Mouse (Mus musculus): ENCODE measurements at regions not wholly inside any gene's neighbourhood (a gene's known extent, or its start where the extent isn't known, plus 50 kb on each side); places are given as distances from the start of the nearest gene placed in this dataset.

DNA sequence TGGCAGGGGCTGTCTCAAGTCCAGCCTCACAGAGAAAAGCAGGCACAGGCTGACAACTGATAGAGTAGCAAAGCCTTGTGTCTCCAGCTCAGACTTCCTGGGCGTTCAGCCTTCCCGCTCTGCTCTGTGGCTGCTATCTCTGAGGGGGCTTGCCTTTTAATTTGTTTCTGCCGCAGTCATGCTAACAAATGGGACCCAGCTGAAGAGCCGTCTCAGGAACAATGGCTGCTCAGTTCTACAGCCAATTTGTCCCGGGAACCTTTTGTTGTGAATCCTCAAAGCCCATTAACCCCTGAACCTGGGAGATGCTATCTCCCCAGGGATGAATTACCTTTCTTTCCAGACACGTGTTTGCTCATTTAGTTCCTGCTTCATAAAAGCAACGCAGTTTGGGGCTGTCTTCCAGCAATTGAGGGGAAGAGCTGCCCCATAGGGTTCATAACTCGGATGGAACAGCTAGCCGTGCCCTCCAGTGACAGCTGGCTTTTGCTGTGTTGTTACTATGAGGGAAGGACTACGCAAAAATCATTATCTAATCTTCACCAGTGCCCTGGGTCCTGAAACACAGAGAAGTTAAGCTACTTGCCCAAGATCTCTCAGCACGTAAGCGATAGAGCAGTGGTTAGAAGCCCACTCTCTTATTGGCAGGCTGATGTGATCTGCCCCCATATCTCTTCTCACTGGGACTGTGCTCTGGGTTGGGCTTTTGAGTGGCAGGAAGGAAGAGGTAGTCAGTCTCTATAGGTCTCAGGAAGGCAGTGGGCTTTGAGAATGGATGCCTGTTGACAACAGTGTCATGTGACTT, 240.9 kb downstream of the Rybp start:
- no peak for DNase-seq (ENCODE audit: low read depth, low spot score)

DNA sequence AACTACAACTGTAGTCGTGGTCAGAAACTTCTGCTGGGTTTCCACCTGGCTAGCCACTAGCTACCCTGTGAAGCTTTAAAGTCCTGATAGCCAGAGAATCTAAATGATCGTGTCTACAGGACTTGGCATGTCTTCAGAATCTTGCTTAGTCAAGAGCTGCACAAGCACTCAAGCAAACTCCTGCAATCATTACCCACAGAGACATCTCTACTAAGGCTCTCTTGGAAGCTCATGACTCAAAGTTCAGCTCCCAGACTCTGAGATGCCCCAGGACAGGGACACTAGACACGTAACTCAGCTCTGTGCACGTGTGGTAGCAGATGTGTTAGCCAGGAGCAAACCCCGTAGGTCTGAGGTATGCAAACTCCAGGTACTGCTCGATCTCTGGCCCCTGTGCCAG, 242.2 kb downstream of the Rybp start:
- DNase-seq (ENCODE audit: low read depth, low spot score), result no peak

DNA sequence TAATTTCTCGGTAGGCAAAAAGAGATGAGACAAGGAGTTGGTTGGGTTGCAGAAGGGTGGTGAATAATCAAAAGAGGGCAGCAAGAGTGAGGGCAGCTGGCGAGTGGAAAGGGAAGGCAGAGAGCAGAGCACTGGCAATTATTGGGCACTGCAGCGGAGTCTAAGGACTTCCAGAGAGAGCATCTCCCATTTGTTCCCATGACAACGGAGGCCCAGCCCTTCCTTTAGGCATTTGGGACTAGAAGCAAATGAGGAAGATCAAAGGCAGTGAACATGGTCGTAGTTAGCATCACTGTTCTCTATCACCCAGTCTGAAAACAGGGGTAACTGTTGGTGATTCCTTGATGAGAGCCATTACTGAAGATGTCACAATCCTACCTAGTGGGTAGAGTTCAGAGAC, 246.1 kb downstream of the Rybp start:
- DNase-seq (ENCODE audit: low read depth, low spot score), result no peak

DNA sequence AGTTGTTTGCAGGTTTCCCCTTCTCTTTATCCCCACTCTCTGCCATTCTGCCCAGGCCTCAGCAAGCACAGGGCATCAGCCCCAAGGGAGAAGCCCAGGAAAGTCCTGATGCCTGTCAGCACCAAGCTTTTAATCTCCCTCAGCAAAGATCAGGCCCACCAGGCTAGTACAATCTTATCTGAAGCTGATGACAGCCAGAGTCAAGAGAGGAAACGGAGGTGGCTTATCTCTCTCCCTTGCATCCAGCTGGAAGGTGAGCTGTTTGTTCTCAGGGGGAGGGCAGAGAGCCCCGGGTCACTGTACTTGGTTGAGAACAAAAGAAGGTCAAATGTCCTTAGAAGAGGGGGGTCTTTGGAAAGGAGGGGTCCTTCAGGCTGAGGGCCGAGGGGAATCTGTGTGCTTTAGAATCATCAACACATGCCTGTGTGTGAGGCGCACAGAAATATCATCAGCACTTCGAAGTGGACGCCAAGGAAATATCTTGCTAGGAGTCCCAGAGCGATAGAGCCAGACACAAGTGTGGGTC, 246.8 kb downstream of the Rybp start:
- DNase-seq (ENCODE audit: low read depth, low spot score), result no peak

DNA sequence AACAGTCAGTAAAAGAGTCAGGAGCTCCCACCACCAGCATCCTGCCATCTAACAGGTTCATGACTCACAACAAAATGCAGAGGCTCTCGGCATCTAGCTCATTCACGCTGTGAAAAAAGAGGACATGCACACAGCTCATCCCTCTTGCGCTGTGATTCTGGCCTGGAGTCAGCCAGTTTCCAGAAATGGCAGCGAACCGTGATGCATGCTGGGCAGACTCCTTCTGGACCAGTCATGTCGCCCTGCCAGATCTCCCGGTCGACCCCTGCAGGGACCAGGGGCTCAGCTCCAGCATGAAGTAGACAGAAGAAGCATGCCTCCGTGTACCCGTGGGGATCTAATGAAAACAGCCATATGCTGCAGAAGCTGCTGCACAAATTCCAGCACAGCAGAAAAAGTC, 254.6 kb downstream of the Rybp start:
- no peak for DNase-seq (ENCODE audit: low read depth, low spot score)

DNA sequence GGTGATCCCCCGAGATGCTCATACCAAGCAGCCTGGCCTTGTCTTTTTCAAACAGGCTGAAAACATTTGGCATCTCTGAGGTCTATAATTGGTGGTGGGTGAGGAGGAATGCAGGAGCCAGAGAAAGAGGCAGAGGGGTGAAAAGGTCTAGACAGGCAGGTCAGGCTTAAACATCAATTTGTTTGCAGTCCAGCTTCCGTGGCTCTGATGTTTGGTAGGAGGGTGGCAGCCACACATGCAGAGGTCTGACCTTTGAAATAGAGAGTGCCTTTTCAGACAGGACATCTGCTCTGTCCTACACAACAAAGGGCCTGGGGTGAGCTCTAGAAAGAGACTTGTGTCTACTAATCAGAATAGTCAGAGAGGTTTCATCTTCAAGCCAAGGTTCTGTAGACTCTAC, 256.8 kb downstream of the Rybp start:
- no peak for DNase-seq (ENCODE audit: low read depth, low spot score)

DNA sequence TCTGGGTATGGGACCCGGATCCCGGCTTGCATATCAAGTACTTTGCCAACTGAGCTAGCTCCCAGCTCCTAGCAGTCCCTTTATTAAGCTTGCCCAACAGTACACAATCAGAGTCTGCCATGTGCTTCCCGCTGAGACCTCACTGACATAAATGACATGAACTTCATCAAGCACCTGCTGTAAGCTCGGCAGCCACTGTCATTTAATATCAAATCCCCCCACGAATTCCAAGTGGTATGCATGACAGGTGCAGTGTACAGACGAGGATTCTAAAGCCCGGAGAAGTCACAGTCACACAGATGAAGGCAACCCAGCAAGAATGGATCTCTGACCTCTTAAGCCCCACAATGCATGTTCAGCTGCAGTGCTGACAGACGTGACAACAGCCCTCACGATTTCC, 257.3 kb downstream of the Rybp start:
- no peak for DNase-seq (ENCODE audit: low read depth, low spot score)

DNA sequence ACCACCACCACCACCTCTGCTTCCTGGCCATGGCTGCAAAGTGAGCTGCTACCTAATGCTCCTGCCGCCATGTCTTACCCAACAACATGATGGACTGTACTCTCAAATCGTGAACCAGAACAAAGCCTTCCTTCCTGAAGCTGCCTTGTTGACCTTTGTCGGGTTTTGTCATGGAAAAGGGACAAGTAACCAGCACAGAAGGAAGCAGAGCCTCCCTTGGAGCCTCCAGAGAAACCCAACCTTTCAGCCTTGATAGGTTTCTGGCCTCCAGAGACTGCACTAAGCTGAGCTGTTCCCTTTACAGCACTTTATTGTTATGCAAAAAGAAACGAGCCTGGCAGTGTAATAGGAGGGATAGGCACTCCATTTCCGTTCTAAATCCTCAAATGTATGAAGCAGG, 259.8 kb downstream of the Rybp start:
- no peak for DNase-seq (ENCODE audit: low read depth, low spot score)

DNA sequence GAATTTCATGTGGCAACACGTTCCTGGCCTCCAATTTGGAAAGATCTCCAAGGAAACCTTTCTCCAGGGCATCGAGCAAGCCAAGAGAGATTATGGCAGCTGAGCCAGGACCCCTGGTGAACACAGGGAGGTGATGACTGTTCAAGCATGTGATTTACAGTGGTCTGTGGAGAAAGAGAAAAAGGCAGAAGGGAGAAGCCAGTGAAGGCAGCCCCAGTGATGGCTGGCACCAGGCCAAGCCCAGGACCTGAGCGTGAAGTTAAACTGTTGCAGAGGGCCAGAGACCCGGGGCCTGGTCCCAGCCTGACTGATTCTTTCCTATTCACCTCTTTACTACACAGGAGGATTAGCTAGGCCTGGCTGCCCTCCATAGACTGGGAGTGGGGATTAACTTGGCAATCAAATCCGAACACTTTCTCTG, 261.7 kb downstream of the Rybp start:
- DNase-seq (ENCODE audit: low read depth, low spot score), result no peak

DNA sequence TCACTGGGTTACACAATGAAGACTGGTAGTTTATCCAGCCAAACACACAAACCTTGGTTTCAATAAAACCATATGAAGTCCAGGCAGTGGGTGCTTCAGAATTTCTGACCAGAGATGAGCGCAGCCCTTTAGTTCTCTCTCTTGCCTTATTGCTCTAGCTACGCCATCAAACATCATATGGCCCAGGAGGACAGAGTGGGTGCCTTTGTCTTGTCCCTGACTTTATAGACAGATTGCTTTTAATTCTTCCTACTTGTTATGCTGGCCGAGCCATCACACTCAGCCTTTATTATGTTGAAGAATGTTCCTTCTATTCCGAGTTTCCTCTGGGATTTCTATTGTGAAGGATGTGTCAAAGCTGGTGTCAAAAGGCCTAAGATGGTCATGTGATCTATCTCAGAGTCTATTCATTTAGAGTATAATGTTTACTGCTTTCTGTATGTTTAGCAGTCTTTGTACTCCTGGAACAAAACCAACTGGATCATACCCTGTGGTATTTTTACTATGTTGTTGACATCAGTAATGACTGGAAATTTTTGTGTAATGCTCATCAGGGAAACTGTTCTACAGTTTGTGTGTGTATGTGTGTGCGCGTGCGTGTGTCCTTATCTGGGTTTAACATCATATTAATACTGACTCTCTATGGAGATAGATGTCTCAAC, 263.7 kb downstream of the Rybp start:
- DNase-seq (ENCODE audit: low read depth, low spot score), result no peak

DNA sequence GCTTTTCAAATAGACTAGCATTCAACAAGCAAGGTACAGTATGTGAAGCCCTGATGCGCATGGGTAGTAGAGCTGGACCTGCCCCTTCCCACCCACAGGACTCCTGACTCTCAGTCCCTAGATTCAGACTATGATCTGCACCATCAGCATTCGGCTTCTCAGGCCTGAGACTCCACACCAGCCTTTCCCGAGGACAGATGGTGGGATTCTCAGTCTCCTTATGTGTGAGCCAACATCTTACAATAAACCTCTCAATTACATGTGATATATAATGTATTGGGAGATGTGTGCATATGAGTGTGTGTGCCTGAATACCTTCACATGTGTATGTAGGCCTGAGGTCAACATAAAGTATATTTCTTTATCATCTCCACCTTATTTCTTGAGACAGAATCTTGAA, 268.3 kb downstream of the Rybp start:
- no peak for DNase-seq (ENCODE audit: low read depth, low spot score)

DNA sequence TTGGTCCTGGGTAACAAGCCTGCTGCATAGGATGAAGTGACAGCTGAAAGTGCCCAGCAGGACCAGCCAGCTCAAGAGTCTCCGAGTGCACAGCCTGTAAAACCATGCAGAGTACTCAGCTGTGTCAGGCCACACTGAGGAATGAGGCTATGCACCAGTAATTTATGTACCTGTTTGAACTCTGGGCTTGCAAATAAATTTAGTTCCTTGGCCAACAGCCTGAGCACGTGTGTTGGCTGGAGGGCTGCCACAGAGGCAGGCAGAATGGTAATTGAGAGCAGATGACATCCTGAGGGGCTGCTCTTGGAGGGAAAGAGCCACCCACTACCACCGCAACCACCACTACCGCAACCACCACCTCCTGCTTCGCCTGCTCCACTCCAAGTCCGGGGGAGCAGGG, 273.3 kb downstream of the Rybp start:
- DNase-seq (ENCODE audit: low read depth, low spot score), result no peak

DNA sequence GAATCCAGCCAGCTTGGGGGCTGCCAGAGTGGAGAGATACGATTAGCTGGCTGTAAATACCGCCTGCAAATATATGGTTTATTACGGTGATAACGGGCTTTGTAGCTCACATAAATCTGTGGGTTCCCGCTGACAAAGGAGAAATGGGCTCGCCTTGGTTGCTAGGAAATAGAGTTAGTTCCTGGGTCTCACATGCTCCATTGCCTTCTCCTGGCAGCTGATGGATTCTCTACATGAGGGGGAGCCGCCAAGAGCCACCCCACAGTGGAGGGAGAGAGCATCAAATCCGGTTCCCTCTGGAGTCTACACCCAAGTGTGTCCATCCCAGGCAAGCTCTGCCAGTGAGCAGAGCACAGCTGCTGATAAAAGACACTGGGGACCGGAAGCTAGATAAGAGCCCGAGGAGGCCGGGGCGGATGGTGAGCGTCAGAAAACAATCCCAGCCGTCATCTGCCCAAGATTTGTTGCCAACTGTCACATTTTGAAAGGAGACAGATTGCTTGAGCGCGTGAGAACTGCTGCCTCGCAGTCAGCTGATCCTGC, 275.7 kb downstream of the Rybp start:
- no peak for DNase-seq (ENCODE audit: low read depth, low spot score)

DNA sequence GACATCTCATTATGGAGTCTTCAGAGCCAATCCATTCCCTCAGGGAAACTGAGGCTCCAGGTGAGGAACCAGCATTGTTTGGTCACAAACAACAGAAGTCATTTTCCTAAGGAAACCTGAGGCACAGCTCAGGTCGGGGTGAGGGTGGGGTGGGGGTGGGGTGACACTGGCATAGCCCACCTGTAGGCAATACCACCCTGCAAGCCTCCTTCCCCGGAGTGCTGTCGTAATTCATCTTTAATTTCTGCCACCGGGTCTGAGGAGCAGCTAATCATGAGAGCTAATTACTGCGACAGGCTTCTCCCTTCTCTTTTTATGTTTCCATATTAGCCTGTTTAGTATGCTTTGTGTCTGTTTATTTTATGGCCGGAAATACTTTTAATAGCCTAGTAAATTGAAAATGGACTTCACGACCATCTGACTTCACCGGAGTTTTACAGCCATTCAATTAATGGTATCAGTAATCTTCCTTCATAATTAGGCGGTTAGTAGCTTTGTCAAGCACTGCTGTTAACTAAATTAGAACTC, 276.3 kb downstream of the Rybp start:
- no peak for DNase-seq (ENCODE audit: low read depth, low spot score)

DNA sequence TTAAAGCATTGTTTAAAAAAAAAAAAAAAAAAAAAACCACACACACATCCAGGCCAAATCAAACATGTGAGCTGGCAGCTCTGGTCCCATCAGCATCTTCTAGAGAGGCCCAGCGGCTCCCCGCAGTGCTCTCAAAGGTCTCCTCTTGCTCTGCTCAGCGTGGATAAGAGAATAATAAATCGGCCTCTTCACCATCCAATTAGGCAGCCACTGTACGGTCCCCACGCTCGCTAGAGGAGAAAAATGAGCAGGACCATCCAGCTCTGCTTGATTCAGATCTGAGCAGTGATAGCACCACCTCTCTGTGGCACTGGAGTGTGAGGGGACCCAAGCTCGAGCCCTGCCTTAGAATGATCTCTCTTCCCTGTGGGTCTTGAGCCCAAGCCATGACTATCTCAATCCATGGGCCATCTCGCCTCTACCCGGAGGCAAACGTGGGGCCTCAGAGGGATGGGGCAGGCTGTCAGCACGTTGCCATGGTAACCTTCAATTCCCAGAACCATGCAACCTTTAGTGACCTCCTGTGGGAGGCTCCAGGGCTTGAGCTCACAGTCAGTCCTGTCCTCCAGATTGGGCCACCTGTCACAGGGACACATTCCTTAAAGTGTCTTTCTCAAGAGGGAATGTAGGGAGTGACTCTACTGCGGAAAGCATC, 273.6 kb upstream of the Prok2 start:
- DNase-seq (ENCODE audit: low read depth, low spot score), result no peak

DNA sequence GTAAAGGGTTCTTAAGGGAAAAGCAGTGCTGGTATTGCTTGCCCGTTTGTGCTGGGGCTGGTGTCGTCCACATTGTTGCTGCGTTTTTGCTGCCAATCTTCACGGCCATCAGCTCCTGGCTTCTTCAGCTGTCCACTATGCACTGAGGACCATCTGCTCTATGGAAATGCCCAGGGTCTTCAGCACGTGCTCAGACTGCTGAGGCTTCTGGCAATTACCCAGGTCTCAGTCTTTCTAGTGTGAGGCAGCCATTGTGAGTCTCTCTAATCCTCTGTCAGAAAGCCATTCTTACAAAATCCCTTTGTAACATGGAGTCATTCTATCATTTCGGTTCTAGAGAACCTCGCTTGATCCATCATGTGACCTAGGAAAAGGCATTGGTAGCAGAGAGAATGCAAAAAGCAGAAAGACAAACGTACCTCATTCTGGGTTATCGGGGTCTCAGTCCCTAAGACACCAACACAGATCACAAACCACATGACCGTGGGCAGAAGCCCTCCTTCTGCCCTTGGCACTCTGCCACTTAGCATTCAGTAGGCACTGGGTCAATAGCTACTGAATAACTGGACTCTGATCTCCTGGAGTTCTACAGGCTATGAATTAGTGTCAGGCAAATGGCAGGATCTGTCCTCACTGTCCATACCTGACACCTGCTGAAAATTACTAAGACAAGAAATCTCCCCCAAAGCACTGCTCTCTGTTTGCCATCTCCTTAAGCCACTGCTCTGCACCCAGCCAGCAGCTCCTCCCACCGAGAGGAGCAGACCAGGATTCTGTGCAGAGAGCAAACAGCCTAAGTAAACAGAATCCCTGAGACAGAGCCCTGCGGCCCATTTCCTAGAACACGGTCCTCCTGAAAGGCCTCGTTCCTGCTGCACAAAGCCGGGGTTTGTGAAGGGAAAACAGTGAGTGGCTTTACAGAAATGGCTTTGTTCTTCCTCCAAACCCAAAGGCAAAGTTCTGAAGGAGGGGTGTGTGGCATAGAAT, 270.1 kb upstream of the Prok2 start:
- no peak for DNase-seq (ENCODE audit: low read depth, low spot score)

DNA sequence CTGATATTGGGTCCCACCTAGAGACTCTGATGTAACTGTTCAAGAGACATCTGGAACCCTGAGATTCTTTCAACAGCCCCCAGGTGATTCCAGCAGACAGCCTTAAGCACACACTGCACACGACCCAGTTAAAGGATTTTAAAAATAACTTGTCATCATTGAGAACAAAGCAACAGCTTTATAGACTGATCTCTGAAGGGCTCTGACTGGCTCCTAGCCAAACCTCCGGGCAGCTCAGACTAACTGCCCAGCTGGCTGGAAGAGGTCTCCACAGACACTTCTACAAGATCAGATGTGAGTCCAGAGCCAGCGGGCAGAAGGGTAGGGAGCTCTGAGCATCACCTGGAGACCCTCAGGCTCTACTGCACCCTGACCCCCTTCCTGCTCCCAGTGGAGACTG, 267.8 kb upstream of the Prok2 start:
- no peak for DNase-seq (ENCODE audit: low read depth, low spot score)

DNA sequence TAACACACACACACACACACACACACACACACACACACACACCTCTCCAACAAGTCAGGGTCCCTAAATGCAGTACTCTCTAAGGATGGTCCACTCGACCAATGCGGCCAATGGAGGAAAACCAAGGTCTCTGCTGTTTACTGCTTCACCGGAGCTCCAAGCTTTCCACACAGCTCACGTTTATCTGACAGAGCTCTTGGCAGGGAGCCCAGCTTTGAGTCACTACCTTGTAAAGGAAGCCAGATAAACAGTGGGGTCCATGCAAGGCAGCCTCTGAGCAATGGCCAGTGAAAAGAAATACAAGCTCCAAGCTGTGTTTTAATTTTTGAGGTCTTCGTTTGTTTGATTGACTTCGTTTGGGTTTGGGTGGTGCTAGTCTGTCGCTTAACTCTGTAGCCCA, 264.9 kb upstream of the Prok2 start:
- no peak for DNase-seq (ENCODE audit: low read depth, low spot score)

DNA sequence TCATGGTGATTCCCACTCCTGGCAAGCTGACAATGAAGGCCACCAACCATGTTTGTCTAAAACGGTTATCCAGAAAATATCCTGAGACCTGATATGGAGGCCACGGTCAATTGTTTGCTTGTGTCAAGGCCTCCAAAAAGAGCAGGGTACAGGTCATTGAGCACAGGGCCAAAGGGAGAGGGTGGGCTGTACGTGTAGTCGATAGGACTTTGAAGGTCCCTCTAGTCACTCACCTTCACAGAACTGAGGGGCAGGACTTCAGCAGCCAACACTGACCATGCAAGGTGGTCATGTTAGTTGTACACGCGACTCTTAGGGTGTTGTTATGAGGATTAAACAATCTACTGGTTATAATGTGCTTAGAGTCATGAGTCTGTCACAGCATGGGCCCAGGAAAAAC, 264.4 kb upstream of the Prok2 start:
- no peak for DNase-seq (ENCODE audit: low read depth, low spot score)

DNA sequence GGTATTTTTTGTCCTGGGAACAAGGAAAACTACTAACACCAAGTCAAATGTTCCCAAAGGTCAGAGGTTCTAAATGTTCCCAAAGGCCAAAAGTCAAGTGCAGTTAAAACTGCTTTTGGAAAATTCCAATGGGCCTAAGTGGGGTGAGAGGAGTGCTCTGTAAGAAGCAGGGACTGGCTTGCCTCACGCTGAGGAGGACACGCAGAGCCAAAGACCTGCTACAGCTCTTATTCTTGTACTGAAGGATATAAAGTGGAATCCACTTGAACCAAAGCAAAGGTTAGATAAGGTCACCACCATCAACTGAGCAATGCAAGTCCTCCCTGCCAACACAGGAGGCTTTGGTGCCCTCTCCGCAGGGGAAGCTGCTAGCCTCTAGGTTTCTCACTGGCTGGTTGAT, 260.3 kb upstream of the Prok2 start:
- no peak for DNase-seq (ENCODE audit: low read depth, low spot score)

DNA sequence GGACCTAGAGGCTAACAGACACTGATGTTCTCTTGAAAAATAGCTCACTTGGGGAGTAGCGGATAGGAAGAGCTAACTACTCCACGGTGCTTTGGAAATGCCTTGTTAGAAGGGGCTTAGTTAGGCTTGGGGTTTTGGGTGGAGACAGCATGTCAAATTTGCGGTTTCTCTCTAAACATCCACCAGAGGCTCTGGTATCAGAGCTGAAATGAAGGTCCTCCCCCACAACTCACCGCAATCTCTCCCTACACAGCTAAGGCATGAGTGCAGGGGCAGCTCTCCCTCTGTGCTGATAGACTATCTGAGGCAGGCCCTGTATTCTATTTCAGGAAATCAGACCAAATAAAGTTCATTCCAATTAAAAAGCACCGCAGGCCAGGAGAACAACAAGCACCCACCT, 259.1 kb upstream of the Prok2 start:
- no peak for DNase-seq (ENCODE audit: low read depth, low spot score)
